Mouse (Mus musculus) thymus, adult 2 months (tissue): ENCODE measurements around the gene Cdk5r1.

ENCODE experiments used
- CTCF ChIP-seq: fragments of 200-500 bp; IDR thresholded peaks from 2 replicates; pipeline ENCODE4 v1.5.1; 2012; ENCODE audit warnings: mild to moderate bottlenecking, control low read depth, low read length, moderate library complexity, borderline replicate concordance; ENCODE audit not compliant: control insufficient read depth, poor library complexity, insufficient read depth; ENCODE audit errors: extremely low read depth
- POLR2A ChIP-seq: fragments of 200-500 bp; IDR thresholded peaks from 2 replicates; pipeline ENCODE4 v1.6.1; 2012; ENCODE audit warnings: mild to moderate bottlenecking, low read length, control low read depth, moderate library complexity; ENCODE audit not compliant: control insufficient read depth, poor library complexity, insufficient read depth; ENCODE audit errors: extremely low read depth

GRCm38 (mm10) chr11:80489172-80489881 lies 12.5 kb downstream of the Cdk5r1 start:
- TF ChIP-seq CTCF (0 out of 2 replicates have a peak, but pooled peaks have one; percentile 16), POLR2A (no peak)
